Mouse (Mus musculus): ENCODE measurements at regions not wholly inside any gene's neighbourhood (a gene's known extent, or its start where the extent isn't known, plus 50 kb on each side); places are given as distances from the start of the nearest gene placed in this dataset.

DNA sequence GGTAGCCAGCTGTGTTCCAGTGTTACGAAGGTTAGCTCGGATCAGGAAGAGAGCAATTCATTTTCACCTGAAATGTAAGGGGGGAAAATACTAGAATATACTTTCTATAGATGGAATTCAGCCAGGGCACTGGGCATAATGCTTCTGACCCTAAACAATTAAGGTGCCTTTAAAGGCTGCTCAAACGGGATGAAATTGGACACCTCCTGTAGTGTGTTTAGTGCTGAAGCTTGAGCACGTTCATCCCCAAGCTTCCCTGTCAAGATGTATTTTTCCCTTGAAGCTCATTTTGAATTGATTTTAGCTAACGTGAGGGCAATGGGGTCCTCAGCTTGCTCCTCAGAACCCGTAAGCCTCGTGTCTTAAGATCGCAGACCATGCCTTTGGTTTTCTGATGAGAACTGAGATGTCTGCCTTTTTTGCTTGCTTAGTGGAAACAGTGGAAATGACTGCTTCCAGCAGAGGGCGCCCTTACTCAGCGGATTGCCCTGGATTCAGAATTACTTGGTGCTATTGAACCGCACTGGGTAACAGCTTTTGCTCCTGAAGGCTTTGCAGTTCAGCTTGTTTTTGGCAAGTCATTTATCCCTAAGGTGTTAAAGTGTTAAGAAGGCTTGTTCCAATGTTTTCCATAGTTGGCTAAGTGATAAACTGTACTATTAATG, 74.6 kb upstream of the Fermt1 start:
- DNase-seq = peak; percentile 70

DNA sequence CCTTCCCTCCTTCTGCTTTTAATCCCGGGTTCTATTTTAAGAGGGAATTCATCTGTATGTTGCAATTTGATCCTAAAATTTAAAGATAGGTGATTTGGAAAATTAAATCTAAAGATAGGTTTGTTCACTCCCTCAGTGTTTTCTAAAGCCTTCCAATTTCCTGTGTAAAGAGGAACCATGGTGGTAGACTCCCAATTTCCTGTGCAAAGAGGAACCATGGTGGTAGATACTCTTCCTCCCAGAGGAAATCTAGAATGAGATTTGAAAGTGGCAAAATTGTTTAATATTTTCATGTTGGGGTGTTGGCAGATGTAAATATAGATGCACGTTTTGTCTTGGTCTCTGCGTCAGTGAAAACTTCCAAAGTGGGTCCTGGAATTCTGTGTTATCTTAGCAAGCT, 75.5 kb upstream of the Fermt1 start:
- no peak for DNase-seq

DNA sequence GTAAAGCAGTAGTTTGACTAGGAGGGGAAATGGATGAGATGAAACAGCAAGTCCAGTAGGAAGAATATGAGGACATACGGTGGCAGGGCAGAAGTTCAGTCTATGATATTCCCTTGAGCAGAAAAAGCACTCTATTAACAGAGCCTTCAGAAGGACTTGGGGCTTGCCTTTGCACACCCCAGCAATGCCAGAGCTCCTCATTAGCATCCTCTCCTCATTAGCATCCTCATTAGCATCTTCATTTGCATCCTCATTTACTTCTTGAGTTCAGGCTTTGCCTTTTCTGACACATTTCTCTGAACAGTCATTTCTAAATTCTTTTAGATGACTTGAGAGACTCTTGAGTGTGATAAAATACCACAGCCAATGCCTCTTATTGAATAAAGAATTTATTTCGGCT, 81.3 kb upstream of the Fermt1 start:
- DNase-seq = no peak

DNA sequence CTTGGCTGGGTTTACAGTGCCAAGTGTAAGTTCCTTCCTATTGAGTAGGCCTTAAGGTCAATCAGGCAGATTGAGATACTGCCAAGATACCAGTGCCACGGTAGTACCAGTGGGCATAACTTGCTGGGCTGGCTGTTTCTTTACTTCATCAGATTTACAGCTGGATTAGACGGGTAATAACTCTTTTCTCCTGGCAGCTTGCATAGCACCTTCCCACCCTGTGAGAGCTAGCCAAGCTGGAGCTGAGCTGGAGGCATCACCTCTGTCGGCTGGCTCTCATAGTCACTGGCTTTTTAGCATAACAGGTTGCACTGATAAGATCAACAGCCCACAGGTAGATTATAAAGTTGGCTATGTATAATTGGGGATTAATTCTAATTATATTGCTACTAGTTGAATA, 89.7 kb upstream of the Fermt1 start:
- DNase-seq = no peak

DNA sequence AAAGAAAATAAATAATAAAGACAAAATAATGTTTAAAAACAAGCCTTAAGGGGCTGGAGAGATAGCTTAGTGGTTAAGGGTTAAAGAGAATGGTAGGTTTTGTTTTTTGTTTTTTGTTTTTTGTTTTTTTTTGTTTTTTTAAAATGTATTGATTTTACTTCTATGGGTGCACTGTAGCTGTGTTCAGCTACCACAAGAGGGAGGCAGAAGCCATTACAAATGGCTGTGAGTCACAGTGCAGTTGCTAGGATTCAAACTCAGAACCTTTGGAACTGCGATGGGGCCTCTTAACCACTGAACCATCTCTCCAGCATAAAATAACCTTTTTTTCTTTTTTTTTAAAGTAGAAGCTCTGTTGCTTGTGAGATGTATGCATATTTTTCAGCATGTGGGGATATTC, 95.0 kb upstream of the Fermt1 start:
- no peak for DNase-seq

DNA sequence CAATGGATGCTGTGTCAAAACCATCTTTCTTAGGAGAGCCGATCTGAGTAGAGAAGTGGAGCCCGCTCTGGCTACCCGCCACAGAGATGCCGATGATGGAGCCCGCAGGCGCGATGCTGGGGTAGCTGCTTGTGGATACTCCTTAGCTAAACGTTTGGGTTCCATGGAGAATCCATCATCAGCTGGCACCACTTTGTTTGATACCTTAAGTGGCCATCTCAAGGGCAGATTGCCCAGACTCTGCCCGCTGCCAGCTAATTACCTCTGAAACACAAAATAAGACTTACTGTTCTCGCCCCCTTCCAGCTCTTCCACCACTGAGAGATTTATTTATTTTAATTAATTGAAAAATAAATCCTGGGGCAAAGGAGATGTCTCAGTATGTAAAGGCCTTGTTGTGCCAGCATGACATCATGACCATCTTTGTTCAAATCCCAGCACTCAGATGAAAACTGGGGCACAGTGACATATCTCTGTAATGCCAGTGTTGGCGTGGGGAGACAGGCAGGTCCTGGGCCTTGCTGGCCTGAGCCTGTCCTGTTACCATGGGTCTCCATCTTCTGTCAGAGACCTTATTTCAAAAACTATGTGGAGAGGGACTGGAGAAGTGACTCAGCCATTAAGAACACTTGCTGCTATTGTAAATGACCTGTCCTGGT, 132.1 kb upstream of the Fermt1 start:
- DNase-seq = no peak

DNA sequence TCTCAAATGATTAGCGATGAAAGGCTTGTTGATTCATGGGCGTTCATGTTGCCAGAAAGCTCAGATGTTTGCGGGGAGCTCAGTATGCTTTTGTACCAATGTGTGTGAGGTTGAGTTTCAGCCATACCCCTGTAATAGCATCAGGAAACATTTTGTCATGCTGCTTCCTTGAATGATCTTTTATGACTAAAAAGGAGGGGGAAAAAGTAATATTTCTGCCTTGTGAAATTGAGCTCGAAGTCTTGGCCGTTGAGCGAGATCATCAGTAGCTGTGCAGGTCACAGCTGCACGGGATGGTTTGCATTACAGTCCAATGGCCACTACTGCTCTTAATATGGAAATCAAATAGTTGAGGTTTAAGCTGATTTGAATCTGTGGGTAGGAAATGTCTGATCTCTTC, 145.3 kb upstream of the Fermt1 start:
- no peak for DNase-seq

DNA sequence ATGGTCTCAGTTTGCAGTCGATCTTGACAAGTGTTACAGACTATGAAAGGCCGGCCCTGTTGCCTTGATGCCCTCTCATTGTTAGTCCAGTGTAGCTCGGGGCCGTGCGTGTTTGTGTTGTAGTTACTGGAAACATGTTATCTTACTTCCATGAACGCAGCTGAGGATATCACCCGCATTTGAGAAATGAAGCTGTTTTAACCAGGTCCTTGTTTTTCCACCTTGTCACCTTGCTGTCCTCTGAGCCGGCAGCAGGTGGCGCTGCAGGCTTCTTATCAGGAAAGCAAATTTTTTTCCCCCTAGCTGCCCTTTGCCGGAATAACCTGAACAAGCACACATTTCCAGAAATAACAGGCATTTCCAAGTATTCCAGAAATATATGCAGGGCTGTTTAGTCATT, 167.9 kb upstream of the Fermt1 start:
- peak; percentile 73 for DNase-seq

DNA sequence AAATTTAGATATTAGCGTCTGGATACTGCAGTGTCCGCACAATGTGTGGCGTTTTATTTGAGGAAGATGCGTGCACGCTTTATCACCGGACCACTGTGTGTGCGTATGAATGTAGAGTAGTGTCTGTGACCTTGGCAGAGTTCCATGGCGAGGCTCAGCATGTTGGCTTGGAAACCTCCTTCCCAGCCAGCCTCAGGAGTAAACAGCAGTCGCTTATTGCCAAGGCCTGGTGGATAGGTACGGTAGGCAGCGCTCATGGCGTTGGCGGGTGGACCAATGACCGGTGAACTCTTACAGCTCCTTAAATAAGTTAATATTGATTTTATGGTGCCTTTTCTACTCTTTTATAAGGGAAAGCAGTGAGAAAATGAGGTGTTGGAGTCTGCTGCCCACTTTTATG, 172.9 kb upstream of the Fermt1 start:
- no peak for DNase-seq

DNA sequence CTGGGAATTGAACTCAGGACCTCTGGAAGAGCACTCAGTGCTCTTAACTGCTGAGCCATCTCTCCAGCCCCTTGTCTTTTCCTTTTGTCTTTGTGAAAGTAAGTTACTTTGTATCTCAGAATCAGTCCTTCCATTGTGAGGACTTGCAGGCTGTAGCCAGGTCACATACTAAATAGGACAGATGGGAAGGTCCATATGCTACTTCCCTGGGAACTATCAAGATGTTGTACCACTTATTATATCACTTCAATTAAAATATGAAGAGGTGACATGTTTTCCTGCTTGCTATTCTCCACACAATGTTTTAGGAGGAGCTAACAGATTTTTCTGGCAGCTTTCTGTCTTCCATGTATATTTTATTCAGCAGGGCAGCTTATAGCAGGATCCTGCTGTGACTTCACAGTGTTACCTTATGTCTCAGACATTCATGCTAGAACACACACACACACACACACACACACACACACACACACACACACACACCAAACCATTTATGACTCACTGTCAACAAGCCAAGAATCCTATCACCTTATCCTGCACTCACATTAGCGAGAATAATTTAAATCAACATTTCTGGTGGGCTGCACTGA, 179.6 kb upstream of the Fermt1 start:
- DNase-seq = no peak

DNA sequence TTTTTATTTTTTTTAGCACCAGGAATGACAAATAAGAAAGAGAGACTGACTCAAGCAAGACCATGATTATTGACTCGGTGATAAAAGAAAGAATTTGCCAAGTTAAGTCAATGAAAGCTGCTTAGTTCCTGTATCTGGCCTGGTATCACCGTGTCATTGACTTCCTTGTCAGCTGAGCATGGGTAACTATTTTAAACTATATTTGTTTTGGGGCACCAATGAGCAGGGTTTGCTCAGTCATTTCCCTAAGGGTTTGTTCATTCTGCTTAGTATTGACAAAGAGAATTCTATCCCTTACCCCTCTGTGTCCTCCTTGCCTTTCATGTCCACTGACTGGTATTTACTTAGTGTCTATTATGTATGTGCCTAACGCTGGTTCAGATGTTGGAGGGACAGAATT, 189.2 kb upstream of the Fermt1 start:
- no peak for DNase-seq

DNA sequence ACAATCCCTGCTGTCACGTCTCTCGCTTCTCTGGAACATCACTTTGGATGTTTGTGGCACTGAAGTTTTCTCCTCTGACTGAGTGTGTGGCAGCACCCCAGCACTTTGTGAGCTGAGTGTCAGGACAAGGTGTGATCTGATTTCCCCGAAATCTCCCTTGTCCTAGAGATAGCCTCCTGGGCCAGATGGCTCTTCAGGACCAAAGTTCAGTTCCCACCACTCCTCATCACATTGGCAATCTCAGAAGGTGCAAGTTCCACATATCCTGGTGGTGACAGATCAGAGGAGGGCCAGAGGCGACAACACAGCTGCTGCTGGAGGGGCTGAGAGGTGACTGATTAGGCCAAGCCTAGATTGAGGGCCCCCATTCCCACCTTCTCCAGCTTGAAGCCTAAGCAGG, 193.2 kb upstream of the Fermt1 start:
- no peak for DNase-seq

DNA sequence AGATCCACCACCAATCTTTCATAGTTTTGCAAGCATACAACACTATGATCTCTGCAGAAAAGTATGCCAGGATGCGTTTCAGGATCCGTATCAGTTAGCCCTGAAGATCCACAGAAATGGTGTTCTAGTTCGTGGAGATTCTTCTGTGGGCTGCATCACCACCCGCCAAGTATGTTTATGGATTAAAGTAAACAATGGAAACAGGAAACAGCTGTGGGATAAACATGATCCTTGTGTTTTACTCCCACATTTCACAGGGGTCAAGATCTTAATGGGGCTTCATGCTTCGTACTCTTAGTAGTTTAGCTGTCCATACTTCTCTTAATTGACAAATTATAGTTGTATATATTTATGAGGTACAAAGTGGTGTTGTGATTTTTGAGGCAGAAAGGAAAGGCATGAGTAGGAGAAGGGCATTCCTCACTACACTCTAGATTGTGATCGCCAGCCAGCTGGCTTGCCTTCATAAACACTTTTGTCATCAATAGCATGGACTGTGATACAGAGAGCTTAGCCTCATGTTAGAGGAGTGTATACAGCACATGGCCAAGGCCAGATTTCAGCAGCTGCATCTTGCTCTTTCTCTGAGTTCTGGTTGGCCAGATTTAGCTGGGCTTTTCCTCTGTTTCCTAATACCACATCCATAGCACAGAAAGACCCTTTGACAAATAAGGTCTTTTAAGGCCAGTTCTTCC, 195.8 kb upstream of the Fermt1 start:
- peak; percentile 73 for DNase-seq

DNA sequence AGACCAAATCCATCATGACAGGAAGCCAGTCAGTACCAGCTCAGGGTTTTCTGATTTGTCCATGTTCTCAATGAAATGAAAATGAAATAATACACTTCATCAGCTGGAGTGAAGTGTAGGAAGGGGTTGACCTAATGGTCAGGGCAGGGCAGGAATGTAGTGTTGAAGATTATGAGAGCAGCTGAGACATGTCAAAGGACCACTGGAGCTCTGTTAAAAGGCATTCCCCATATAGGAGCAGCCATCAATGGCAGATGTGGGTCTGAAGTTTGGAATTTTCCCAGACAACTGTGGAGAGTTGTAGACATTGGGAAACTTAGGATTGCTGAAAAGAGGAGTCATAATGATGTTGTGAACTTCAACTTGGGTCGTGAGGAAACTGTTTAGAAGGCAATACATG, 206.8 kb upstream of the Fermt1 start:
- no peak for DNase-seq

DNA sequence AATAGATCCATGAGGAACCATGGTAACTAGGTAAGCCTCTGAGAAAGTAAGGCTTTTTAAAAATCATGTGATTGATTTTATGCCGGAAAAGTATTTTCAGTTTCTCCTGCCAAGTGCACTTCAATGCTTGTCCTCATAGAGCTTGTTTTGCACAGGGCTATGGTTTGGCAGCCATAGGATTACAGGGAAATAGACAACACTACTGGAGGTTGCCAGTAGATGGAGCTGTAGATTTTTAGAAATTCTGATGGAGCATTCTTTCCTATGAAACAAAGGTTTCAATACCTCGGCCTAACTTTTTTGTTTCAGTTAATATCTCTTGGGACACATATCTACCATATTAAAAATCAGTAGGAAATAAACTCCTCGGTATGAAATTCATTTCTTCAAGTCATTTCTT, 210.8 kb upstream of the Fermt1 start:
- DNase-seq = peak; percentile 59

DNA sequence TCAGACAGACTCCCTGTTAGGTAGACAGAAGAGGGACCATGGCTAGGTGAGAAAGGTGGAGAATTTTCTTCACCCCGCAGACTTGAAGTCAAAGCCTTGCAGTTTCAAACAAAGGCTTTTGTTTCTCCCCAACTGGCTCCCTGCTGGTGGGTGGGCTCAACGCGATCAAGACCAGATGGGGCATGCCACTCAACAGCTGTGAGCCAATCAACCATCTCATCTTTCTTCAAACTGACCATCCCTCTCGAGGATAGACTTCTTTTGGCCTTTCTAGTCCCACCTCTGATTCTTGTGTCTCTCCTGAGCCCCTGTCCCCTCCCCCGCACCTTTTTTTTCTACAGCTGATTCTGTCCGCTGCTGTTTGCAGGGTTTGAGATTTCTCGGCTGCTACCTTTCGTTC, 212.5 kb upstream of the Fermt1 start:
- no peak for DNase-seq

DNA sequence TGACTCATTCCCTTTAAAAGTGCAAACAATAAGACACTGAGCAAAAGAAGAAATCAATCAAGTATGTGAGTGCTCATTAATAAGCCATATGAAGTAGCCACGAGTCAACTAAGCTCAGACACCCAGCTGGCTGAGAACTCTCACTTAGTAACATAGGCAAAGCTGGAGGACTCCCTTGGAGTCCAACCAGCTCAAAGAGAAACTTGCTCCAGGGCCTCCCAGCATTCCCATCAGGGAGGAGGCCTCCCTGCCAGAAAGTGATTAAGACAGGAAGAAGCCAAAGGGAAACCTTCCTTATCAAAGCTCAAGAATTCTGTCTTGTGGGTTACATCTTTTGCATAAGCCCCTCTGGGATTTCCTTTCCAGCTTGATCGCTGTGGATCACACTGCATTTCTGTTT, 213.7 kb upstream of the Fermt1 start:
- DNase-seq = no peak

DNA sequence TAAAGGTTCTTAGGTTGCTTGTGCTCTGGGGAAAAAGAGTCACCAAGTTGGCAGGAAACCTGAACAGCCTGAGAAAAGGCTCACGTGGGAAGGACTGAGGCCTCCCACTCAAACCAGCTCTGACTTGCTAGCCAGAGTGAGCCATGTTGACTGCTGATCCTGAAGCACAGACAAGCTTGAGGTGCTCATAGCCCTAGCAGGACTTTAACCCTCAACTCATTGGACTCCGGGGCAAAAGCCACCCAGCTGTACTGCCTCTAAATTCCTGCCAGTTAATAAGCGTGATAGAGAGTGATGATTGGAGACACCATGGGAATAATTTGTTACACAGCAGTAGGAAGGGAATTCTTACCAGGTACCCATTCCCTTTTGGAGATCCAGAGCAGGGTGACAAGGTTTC, 230.7 kb upstream of the Fermt1 start:
- DNase-seq = no peak

DNA sequence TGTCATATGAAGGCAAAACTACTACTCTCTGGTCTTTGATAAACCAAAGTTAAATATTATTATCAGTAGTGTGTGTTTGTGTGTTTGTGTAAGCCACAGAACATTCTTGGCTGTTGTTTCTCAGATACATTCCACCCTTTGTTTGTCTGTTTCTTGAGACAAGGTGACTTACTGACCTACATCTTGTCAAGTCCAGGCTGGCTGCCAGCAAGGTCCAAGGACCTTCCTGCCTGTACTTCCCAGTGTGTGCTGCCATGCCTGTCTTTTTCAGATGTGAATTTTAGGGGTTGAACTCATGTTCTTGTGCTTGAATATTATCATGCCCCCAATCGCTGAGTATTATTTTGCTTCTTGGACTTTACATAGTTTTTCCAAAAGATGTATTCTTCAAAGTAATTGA, 235.5 kb upstream of the Fermt1 start:
- DNase-seq = no peak

DNA sequence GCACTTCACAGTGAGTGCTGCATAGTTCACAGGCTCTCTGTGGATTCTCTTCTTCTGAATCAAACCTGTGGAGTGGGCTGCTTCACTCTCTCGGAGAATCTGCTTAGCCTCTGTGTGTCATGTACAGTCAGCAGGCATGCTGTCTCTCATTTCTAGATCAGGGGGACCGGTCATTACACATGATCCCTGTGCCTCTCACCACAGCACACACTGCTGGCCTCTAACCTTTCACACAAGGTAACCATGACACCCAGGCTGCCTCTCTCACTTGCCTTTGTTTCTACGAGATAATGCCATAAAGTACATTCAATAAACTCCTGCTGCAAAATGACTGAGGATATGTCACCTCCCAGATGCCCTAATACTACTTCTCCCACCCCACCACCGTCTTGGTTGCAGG, 237.2 kb upstream of the Fermt1 start:
- DNase-seq = no peak

DNA sequence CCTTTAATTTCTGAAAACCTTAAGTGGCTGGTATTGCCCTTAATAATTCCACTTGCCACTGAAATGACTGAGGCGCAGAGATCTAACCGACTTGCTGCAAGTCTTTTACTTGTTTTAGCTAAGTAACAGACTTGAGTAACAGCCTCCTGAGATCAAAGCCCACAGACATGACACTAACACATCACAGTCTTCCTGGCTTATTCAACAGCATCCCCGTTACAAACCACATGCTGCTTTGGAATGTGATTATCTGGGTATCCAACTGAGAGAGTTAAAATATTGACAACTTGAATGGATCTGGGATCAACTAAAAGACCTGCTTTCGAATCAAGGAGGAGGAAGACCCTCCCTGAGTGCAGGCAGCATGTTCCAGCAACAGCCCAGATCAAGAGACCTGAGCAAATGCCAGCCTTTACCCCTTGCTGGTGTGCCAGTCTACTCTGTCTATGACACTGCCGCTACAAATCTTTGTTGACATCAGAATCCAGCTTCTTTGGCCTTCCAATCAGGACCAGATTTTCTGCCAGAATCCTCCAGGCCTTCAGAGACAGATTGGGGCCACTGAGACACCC, 258.7 kb upstream of the Fermt1 start:
- no peak for DNase-seq

DNA sequence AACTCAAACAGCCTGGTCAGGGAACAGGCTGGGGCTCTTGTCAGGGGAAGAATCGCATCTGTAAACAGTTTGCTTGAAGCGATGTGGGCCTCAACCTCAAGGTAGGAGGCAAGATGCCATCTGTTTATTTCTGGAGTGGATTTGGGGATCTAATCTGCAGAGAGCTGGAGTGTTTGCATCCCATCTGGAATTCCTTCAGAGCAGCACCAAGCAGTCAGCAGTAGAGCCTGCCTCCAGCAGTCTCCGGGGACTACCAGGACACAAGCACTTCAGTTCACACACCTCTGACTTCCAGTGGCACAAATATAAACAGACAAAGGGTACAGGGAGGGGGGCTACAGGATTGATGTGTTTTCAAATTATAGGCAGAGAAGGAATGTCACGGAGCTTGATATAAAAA, 262.8 kb upstream of the Fermt1 start:
- DNase-seq = peak; percentile 7

DNA sequence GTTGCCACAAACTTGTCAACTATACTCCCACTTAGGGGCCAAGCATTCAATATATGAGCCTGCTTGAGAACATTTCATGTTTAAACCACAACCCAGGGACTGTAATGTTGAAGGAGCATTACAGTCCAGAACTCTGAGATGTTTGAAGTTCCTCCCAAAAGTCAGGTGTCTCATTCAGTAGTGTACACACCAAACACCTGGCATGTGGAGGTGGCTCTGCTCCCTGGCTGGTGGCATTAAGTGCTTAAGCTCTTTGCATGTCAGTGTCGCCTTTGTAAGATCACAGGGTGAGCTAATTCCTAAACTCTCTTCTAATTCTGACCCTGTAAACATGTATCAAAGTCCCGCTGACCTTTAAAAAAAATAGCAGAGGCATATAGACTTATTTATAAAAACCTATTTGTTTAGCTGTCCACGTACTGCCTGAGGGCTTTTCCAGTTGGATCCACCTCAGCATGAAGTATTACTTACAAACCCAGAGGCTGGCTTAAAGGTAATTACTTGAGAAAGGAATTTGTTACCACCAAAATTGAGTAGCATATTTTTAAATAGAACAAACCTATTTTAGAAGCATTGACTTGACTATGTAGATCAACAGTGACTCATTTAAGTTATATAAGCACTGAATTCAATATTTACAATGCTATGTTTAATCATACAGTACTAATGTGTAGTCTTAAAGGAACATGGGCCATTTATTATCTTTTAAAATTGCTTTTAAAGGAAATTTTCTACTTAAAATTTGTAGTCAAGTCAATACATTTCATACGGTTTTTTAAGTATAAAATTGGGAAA, 276.3 kb upstream of the Fermt1 start:
- DNase-seq = no peak

All from lung, postnatal 36 days (tissue).